Mouse (Mus musculus) ES-Bruce4 (cell line): ENCODE data around the gene Plxnb2. TPM values are rescaled to one million over a fixed set of nuclear protein-coding genes. Genes with fewer than 3 reads are reported as not detected.

Experiments
- H3K27ac ChIP-seq: 2 replicates; pipeline ENCODE4 v1.5.1; 2012; ENCODE audit warnings: low read length, inconsistent platforms; ENCODE audit not compliant: insufficient read depth
- H3K27me3 ChIP-seq: 2 replicates; pipeline ENCODE4 v1.6.1; 2012; ENCODE audit warnings: mild to moderate bottlenecking, low read length, inconsistent platforms; ENCODE audit not compliant: control insufficient read depth, poor library complexity, insufficient read depth, severe bottlenecking
- H3K36me3 ChIP-seq: 2 replicates; pipeline ENCODE4 v1.6.1; 2012; ENCODE audit warnings: inconsistent platforms, mild to moderate bottlenecking, low read length, moderate library complexity; ENCODE audit not compliant: control insufficient read depth, poor library complexity, insufficient read depth, severe bottlenecking
- H3K4me1 ChIP-seq: one replicate; pipeline ENCODE4 v1.8.1; 2011; ENCODE audit warnings: low read length; ENCODE audit not compliant: control insufficient read depth, insufficient read depth
- H3K4me3 ChIP-seq: 2 replicates; pipeline ENCODE4 v1.5.1; 2011; ENCODE audit warnings: low read depth, mild to moderate bottlenecking, low read length
- H3K9ac ChIP-seq: 2 replicates; pipeline ENCODE4 v1.6.1; 2012; ENCODE audit warnings: low read depth, mild to moderate bottlenecking, inconsistent platforms; ENCODE audit not compliant: poor library complexity, severe bottlenecking
- H3K9me3 ChIP-seq: replicated peaks from 2 replicates; pipeline ENCODE4 v1.6.1; 2012; ENCODE audit warnings: mild to moderate bottlenecking, low read length, inconsistent platforms; ENCODE audit not compliant: control insufficient read depth, poor library complexity, insufficient read depth, severe bottlenecking
- CTCF ChIP-seq: IDR thresholded peaks from one replicate; pipeline ENCODE4 v1.8.1; 2011; ENCODE audit warnings: low read depth, low read length
- EP300 ChIP-seq: IDR thresholded peaks from 2 replicates; pipeline ENCODE4 v1.6.1; 2011; ENCODE audit warnings: low read depth, low read length; ENCODE audit not compliant: insufficient read depth
- POLR2A ChIP-seq: IDR thresholded peaks from one replicate; pipeline ENCODE4 v1.8.1; 2011; ENCODE audit warnings: low read length; ENCODE audit not compliant: insufficient read depth
- polyA plus RNA-seq: library from polyadenylated mRNA; stranded (reverse); fragments of >200 nt; gene quantifications from 2 replicates; pipeline ENCODE4 v1.2.4, GENCODE M21; 2011; ENCODE audit warnings: low read depth; ENCODE audit not compliant: missing spikeins, insufficient read depth, insufficient read length

Plxnb2 gene
- polyA plus RNA-seq, 1 experiment = 86.1 TPM

DNA sequence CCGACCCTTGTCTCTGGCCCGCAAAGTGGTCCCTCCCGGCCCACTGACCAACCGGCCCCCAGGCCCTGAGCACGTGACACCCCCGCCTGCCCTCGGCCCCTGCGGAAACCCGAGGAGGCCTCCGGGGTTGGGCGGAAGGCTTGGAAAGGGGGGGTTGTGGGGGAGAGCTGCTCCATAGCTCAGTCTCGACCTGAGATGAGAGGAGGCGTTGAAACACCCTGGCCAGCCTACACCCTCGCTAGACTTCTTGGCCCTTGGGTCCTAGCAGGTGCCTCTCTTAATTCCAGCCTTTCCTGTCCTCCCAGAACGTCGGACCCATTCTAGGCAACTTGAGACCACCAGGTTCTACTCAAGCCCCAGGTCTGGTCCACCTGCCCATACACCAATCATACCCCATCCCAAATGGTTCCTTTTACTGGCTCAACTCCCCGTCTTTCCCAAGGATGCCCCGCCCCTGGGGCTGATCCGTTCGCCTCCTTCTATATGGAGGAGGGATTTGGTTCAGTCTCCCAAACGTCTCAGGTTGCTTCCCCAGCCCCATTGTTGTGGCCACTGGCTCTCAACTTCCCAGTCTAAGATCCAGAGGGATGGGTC lies 39.8 kb downstream of the Plxnb2 start, which contains the start of gene Mapk12:
Mapk12 (minus strand) TSS at position 45 of the 594 bp plus-strand sequence.
- Histone ChIP-seq H3K4me1 (no peaks in the 10 kb centered on the region), H3K27me3 (no peaks in the 10 kb centered on the region), H3K9ac (peak within 1 kb of the TSS; percentile 81), H3K9me3 (no peaks in the 10 kb centered on the region), H3K36me3 (no peaks in the 10 kb centered on the region), H3K27ac (peak within 1 kb of the TSS; percentile 55; the same call in 1 of the 2 replicates), H3K4me3 (peak within 1 kb of the TSS; percentile 71)
- no peak for TF ChIP-seq POLR2A
- TF ChIP-seq CTCF = no peak
- TF ChIP-seq EP300 = no peak

DNA sequence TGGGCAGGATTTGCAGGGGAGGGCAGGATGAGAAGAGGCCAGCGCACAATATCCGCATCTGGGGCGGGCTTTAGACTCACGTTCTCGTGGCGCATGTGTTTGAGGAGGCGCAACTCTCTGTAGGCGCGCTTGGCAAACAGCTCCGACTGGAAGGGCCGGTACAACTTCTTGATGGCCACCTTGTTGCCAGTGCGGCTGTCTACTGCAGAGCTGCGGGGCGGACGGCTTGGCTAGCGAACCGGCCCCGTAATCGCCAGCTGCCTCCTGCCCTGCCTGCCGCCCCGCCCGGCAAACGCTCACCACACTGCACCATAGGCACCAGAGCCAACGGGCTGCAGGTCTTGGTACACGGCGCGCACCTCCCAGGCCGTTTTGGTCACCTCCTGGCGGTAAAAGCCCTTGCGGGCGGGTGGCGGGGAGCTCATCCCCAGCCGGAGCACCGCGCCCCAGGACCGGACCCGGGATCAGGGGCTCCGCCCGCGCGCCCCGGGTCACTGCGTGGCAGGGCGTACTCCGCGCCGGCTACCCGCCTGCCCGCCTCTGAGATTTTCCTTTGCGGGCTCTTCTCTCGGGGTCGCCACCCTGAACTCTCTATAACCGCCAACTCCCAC lies 40.4 kb downstream of the Plxnb2 start:
- no peak overlapping the region for H3K27ac ChIP-seq
- peak overlapping the region; percentile 71 for H3K4me3 ChIP-seq
- no peaks in the 10 kb centered on the region for H3K27me3 ChIP-seq
- no peaks in the 10 kb centered on the region for H3K36me3 ChIP-seq
- H3K9me3 ChIP-seq = no peaks in the 10 kb centered on the region
- TF ChIP-seq CTCF (no peak), EP300 (no peak), POLR2A (no peak)
- peak overlapping the region; percentile 81 for H3K9ac ChIP-seq
- no peaks in the 10 kb centered on the region for H3K4me1 ChIP-seq

DNA sequence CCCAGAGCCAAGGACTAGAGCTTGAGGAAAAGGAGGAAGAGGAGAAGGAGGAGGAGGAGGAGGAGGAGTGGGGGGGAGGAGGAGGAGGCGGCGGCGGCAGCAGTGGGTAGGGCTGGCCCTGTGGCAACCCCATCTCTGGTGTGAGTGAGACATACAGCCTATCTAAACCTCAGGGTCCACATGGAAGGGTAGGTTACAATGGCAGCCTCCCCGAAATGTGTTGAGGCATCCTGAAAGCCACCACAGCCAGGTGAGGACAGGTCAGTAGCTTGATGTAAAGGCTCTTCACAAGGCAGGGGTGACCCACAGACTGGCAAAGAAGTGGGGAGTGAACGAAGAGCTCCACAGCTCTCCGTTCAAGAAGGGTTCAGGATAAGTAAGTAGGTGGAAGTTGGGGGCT lies 42.1 kb downstream of the Plxnb2 start:
- Histone ChIP-seq H3K27me3 (no peaks in the 10 kb centered on the region), H3K4me1 (no peaks in the 10 kb centered on the region)
- TF ChIP-seq CTCF = no peak
- TF ChIP-seq POLR2A = no peak
- TF ChIP-seq EP300 = no peak

DNA sequence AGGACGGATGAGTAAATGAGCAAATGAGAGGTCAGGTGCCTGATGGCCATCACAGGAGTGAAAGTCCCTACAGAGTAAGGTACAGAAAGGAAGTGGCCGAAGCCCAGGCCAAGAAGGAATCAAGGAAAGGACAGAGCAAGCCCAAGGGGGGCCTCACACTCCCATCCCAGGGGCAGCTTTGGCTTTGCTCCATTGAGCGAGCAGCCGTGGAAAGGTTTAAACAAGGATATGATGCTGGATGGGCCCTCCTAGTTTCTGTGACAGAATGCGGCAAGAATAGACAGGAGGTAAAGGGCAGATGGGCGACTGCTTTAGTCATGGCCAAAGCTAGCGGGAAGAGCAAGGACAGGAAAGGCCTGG lies 42.6 kb downstream of the Plxnb2 start:
- no peak overlapping the region for H3K4me3 ChIP-seq
- H3K9ac ChIP-seq = no peak overlapping the region
- H3K27me3 ChIP-seq = no peaks in the 10 kb centered on the region
- no peaks in the 10 kb centered on the region for H3K4me1 ChIP-seq
- no peaks in the 10 kb centered on the region for H3K36me3 ChIP-seq
- TF ChIP-seq POLR2A = no peak
- TF ChIP-seq EP300 = no peak
- TF ChIP-seq CTCF = no peak
- no peaks in the 10 kb centered on the region for H3K9me3 ChIP-seq
- H3K27ac ChIP-seq = no peak overlapping the region

More for the DNA sequence above, 42.1 kb downstream of the Plxnb2 start:
- Histone ChIP-seq H3K9me3 (no peaks in the 10 kb centered on the region), H3K36me3 (no peaks in the 10 kb centered on the region), H3K9ac (no peak overlapping the region), H3K27ac (no peak overlapping the region), H3K4me3 (no peak overlapping the region)

DNA sequence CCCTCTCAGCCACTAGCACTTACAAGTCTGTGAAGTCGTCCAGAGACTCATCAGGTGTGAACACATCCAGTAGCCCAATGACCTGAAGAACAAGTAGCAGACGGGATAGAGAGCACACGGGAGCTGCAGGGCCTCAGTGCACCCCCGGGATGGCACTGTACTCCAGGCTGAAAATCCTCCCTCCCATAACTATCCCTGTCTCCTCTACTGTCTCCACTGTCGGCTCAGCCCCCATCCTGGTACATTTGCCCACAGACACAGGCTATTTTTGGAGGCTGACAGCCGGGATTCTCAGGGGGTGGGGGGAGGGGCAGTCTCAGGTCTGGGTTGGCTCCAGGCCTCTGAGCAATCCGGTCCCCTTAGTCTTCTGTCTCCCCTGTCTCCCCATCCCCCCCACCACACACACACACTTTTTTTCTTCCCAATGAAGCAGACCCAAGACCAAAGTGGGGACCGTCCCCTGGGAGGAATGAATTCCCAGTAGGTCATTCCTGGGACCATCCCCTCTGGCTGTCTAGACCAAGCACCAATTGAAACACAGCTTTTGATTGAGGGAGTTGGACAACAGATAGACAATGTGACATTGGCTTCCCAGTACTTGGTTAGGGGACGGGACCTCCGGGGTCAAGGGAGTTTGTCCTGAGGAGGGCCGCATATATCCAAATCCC lies 43.1 kb downstream of the Plxnb2 start:
- Histone ChIP-seq H3K27me3 (no peaks in the 10 kb centered on the region), H3K9ac (no peak overlapping the region), H3K4me3 (no peak overlapping the region), H3K27ac (no peak overlapping the region), H3K4me1 (no peaks in the 10 kb centered on the region), H3K36me3 (no peaks in the 10 kb centered on the region), H3K9me3 (no peaks in the 10 kb centered on the region)
- TF ChIP-seq EP300 (no peak), CTCF (no peak), POLR2A (no peak)

DNA sequence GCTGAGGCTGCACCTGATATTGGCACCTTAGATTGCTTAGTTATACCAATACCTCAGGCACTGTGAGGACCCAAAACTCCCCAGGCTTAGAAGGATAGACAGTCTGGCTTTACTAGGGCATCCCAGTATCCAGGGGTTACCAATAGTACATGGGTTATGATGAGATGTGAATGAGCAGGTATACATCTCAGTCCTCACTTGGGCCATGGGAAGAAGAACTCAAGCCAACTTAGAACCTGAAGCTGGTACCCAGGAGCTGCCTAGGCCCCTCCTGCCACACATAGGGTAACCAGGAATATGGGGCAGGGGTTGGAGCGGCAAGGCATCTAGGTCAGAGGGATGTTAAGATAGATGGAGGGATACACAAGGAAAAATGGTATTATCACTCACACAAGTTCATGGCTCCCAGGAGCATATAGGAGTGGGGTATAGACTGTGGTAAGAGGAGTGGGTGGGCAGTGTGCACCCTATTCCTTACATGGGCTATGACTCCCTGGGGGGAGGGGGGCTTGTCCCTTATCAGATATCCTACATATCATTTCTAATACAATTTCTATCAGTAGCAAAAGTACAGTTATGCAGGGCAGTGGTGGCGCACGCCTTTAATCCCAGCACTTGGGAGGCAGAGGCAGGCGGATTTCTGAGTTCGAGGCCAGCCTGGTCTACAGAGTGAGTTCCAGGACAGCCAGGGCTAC lies 44.0 kb downstream of the Plxnb2 start:
- no peak overlapping the region for H3K4me3 ChIP-seq
- no peak overlapping the region for H3K27ac ChIP-seq
- no peaks in the 10 kb centered on the region for H3K27me3 ChIP-seq
- no peak for TF ChIP-seq CTCF
- no peak for TF ChIP-seq EP300
- TF ChIP-seq POLR2A = no peak
- H3K36me3 ChIP-seq = no peaks in the 10 kb centered on the region
- no peaks in the 10 kb centered on the region for H3K9me3 ChIP-seq
- H3K9ac ChIP-seq = no peak overlapping the region
- H3K4me1 ChIP-seq = no peaks in the 10 kb centered on the region
